Mouse (Mus musculus): Measurements from ENCODE around the gene Ccdc27. TPM values are rescaled to one million over a fixed set of nuclear protein-coding genes. Genes with fewer than 3 reads are reported as not detected.

The Ccdc27 gene
- total RNA-seq, 1 experiment from 2014 or later: not detected

DNA sequence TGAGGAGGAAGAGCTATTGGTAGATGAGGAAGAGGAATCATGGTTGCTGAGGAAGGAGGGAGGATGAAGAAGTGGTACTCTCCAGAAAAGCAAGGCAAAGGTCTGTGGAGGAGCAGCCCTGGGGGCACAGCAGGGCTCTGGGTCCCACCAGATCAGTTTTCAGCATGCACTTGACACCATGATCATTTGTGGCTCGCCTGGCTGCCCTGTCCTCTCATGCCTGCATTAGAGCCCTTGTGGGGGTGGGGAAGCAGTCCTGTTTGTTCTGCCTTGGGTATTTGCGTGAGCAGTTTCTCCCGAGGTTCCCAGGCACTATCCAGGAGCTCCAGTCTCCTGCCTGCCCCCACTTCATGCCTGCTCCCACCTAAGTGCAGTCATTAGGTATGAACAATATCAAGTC, 5.4 kb downstream of the Ccdc27 start:
- no peak for ATAC-seq (replicated peaks in 1 of 2; ENCODE audit: insufficient read depth in 1 of 2, low FRiP score in 2 of 2, low TSS enrichment in 1 of 2, low read depth in 1 of 2, poor library complexity in 2 of 2, severe bottlenecking in 2 of 2)

DNA sequence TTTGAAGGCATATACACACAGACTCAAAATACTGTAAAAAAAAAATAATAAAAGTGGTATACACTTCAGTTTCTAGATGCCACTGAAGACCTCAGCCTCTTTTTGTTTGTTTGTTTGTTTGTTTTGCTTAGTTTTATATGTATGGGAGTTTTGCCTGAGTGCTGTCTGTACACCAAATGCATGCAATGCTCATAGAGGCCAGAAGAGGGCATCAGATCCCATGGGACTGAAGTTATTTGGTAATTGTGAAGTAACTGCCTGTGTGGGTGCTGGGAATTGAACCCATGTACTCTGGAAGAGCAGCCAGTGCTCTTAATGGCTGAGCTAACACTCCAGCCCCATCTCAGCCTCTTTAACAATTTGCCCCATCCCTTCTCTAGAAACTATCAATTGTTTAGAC, 13.8 kb downstream of the Ccdc27 start:
- ATAC-seq (replicated peaks in 1 of 2; ENCODE audit: insufficient read depth in 1 of 2, low FRiP score in 2 of 2, low TSS enrichment in 1 of 2, low read depth in 1 of 2, poor library complexity in 2 of 2, severe bottlenecking in 2 of 2): no peak

DNA sequence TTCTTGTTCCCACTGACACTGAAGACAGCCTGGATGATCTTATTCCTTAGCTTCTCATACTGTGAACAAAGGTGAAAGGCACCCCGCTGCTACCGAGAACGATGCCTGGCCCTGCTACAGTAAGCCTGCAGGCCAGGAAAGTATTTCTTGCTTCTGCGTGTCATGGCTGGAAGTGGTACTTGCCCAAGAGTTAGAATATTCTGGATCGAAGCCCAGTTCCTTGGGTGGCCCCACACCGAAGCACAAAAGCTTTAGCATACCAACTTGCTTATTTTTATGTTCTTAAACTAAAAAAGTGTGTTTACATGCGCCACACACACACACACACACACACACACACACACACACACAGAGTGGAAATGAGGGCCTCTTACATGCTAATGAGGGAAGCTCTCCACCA, 14.4 kb downstream of the Ccdc27 start:
- ATAC-seq (replicated peaks in 1 of 2; ENCODE audit: insufficient read depth in 1 of 2, low FRiP score in 2 of 2, low TSS enrichment in 1 of 2, low read depth in 1 of 2, poor library complexity in 2 of 2, severe bottlenecking in 2 of 2): no peak

- ATAC-seq (replicated peaks in 1 of 2; ENCODE audit: insufficient read depth in 1 of 2, low FRiP score in 2 of 2, low TSS enrichment in 1 of 2, low read depth in 1 of 2, poor library complexity in 2 of 2, severe bottlenecking in 2 of 2): no peak
These were observed 16.1 kb downstream of the Ccdc27 start for GRCm38 (mm10) chr4:154026441-154026761.

- ATAC-seq (replicated peaks in 1 of 2; ENCODE audit: insufficient read depth in 1 of 2, low FRiP score in 2 of 2, low TSS enrichment in 1 of 2, low read depth in 1 of 2, poor library complexity in 2 of 2, severe bottlenecking in 2 of 2): peak; percentile 23 to 47; a peak in 3 of 4 replicates
These were observed 16.6 kb downstream of the Ccdc27 start, which contains the start of gene Smim1 for GRCm38 (mm10) chr4:154025641-154026440. Smim1 (minus strand) TSS chr4:154026230.

DNA sequence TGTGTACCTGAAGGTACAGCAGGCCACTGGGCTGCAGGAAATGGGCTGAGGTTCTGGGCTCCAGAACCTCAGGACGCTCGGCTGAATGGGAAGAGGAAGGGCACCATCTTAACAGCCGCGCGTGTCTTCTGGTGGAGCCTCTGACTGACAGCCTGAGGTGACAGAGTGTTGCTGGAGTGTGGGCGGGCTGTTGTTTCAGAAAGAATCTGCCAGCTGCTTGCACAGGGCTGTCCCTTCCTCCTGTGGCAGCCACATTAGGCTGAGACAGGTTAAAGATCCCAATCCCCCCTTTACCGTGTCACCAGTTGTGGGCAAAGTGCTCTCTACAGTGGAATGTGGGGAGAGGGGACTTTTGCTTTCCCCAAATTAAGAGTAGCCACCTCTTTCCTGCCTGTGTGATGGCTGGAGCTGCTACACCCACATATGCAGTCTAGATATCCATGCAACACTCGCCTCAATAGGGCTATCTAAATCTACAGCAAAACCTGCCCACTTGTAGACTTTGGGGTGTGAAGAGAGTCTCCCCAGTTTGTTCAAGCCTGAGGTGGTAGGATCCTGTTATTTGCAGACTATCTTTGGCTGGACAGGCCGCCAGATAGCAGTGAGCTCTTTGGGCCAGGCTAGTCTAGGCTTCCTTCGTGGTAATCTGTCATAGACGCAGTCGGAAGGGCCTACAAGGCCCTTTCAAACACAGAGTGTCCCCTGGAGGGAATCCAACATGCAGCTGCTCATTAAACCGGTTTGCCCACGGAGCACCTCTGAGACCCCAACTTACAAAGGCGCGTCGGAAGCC, 17.6 kb downstream of the Ccdc27 start:
- no peak for ATAC-seq (replicated peaks in 1 of 2; ENCODE audit: insufficient read depth in 1 of 2, low FRiP score in 2 of 2, low TSS enrichment in 1 of 2, low read depth in 1 of 2, poor library complexity in 2 of 2, severe bottlenecking in 2 of 2)

GRCm38 (mm10) chr4:154023754-154024601, 18.5 kb downstream of the Ccdc27 start:
- peak in 1 of 2 experiments; percentile 24; a peak in 2 of 4 replicates for ATAC-seq (replicated peaks in 1 of 2; ENCODE audit: insufficient read depth in 1 of 2, low FRiP score in 2 of 2, low TSS enrichment in 1 of 2, low read depth in 1 of 2, poor library complexity in 2 of 2, severe bottlenecking in 2 of 2)

DNA sequence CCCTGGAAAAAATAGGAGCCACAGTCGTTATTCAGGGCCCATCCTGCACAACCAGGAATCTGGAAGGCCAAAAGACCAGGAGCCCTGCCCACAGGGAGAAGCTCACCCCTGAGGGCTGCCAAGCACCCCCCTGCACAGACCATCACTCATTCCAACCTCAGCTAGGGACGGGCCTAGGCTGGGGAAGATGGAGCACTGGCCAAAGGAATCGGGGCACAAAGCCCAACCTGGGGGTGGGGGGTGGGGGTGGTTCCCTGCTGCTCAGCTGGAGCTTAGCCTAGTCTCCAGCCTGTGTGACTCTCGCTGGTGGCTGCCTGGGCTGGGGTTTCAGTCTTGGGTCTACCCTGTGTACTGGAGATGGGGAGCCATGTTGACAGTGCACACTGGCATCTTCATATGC, 19.6 kb downstream of the Ccdc27 start:
- ATAC-seq (replicated peaks in 1 of 2; ENCODE audit: insufficient read depth in 1 of 2, low FRiP score in 2 of 2, low TSS enrichment in 1 of 2, low read depth in 1 of 2, poor library complexity in 2 of 2, severe bottlenecking in 2 of 2): no peak

DNA sequence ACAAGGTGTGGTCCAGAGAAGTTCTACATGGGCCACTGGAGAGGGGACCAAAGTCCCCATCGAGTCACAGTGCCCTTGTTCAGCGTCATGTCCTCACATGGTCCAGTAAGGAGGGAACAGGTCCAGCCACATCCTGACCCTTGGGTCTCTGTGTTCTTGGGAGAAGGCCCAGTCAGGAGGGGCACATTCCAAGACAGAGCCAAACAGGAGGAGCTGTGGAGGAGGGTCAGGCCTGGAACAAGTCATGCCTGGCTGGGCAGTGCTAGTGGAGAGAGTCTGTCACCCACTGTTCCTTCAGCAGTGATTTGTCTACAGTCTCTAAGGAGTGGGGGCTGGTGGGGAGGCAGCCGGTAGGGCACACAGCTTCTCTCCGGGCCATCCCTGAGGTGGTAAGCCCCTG, 20.1 kb downstream of the Ccdc27 start:
- ATAC-seq (replicated peaks in 1 of 2; ENCODE audit: insufficient read depth in 1 of 2, low FRiP score in 2 of 2, low TSS enrichment in 1 of 2, low read depth in 1 of 2, poor library complexity in 2 of 2, severe bottlenecking in 2 of 2): no peak

GRCm38 (mm10) chr4:154021432-154021831, 21.0 kb downstream of the Ccdc27 start:
- no peak for ATAC-seq (replicated peaks in 1 of 2; ENCODE audit: insufficient read depth in 1 of 2, low FRiP score in 2 of 2, low TSS enrichment in 1 of 2, low read depth in 1 of 2, poor library complexity in 2 of 2, severe bottlenecking in 2 of 2)

DNA sequence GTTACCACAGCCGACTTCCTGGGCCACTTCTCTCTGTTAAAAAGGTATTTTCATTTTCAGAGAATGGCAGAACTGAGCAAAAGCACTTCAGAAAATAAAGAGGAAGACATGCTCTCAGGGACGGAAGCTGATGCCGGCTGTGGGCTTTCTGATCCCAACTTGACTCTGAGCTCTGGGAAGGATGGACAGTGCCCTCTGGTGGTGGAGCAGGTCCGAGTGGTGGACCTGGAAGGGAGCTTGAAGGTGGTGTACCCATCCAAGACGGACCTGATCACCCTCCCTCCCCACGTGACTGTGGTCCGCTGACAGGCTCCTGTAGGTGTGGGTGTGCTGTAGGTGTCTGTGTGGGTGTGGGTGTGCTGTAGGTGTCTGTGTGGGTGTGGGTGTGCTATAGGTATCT, 22.9 kb downstream of the Ccdc27 start:
- ATAC-seq (replicated peaks in 1 of 2; ENCODE audit: insufficient read depth in 1 of 2, low FRiP score in 2 of 2, low TSS enrichment in 1 of 2, low read depth in 1 of 2, poor library complexity in 2 of 2, severe bottlenecking in 2 of 2): peak; percentile 22 to 29; a peak in 2 of 4 replicates

GRCm38 (mm10) chr4:154015476-154015875, 27.0 kb downstream of the Ccdc27 start:
- no peak for ATAC-seq (replicated peaks in 1 of 2; ENCODE audit: insufficient read depth in 1 of 2, low FRiP score in 2 of 2, low TSS enrichment in 1 of 2, low read depth in 1 of 2, poor library complexity in 2 of 2, severe bottlenecking in 2 of 2)

- ATAC-seq (replicated peaks in 1 of 2; ENCODE audit: insufficient read depth in 1 of 2, low FRiP score in 2 of 2, low TSS enrichment in 1 of 2, low read depth in 1 of 2, poor library complexity in 2 of 2, severe bottlenecking in 2 of 2): peak; percentile 39 to 46
These were observed 30.2 kb downstream of the Ccdc27 start for GRCm38 (mm10) chr4:154012132-154012882.

- peak; percentile 85 to 88 for ATAC-seq (replicated peaks in 1 of 2; ENCODE audit: insufficient read depth in 1 of 2, low FRiP score in 2 of 2, low TSS enrichment in 1 of 2, low read depth in 1 of 2, poor library complexity in 2 of 2, severe bottlenecking in 2 of 2)
These were observed 30.8 kb downstream of the Ccdc27 start, which contains the start of gene Lrrc47 for GRCm38 (mm10) chr4:154011646-154012089. Lrrc47 (plus strand) TSS chr4:154011731.

DNA sequence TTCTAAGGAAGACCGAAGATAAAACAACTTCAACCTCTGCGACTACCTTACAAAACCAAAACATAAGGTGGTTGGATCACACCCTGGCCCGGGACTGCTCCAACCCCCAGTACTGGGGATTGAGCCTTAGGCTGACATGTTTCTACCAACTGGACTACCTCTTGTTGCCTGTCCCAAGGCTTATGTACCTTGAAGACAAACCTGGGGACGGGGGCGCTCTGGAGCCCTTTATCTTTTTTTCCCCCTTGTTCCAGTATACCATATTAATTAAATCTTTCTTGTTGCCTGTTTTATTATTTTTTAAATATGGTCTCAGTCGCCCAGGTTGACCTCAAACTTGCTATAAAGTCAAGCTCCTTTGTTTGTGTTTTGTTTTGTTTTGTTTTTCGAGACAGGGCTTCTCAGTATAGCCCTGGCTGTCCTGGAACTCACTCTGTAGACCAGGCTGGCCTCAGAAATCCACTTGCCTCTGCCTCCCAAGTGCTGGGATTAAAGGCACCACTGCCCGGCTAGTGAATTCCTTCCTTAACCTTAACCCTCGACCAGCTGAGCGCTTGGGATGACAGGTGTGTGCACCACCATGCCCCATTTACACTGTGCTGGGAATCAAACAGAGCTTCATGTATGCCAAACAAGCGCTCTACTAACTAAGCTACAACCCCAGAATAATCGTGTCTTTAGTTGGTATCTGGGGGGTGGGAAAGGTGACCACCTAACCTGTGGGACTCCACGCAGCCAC, 31.4 kb downstream of the Ccdc27 start:
- peak in 1 of 2 experiments; percentile 54; a peak in 2 of 4 replicates for ATAC-seq (replicated peaks in 1 of 2; ENCODE audit: insufficient read depth in 1 of 2, low FRiP score in 2 of 2, low TSS enrichment in 1 of 2, low read depth in 1 of 2, poor library complexity in 2 of 2, severe bottlenecking in 2 of 2)

DNA sequence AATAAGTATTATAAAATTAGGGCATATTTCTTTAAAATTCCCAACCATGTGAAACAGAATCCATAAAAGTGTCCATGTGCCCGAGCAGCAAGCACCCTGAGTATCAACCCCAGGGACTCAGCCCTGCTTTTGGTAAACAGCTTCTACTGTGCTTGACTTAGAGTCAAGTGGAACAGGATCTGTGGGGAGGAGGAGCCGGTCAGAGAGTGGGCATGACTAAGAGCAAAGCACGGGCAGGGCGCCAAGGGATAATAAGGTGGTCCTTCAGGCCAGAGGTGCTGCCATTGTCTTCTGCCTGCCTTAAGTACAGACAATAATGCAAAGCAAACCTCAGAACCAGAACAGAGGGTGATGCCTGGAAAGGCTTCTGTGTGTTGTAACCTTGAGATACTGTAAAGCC, 34.7 kb downstream of the Ccdc27 start:
- ATAC-seq (replicated peaks in 1 of 2; ENCODE audit: insufficient read depth in 1 of 2, low FRiP score in 2 of 2, low TSS enrichment in 1 of 2, low read depth in 1 of 2, poor library complexity in 2 of 2, severe bottlenecking in 2 of 2): no peak
